Mouse (Mus musculus): ENCODE data around the gene Zbtb16. TPM values are rescaled to one million over a fixed set of nuclear protein-coding genes. Genes with fewer than 3 reads are reported as not detected.
A peak's percentile ranks its signal among the peaks of the same experiment; 100 is the strongest.

Zbtb16 gene
- total RNA-seq, 2 experiments from 2014 or later = 122 to 213 TPM

DNA sequence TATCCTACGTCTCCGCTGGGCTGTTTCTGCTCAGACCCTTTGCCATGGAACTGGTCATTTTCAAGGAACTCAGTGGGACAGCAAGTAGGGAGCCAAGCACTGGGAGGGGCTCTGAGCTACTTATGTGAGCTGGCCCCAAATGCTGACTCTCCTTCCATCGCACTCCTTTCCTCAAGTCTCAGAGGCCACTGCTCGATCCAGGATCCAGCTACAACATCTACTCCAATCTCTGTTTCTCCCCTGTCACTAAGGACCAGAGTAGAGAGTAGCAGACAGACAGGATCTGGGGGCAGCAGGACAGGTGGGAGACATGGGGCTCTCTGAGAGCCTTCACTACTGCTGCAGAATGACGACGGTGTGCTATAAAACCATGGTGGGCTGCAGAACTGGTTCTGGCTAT lies 91.6 kb downstream of the Zbtb16 start:
- DNase-seq = no peak

DNA sequence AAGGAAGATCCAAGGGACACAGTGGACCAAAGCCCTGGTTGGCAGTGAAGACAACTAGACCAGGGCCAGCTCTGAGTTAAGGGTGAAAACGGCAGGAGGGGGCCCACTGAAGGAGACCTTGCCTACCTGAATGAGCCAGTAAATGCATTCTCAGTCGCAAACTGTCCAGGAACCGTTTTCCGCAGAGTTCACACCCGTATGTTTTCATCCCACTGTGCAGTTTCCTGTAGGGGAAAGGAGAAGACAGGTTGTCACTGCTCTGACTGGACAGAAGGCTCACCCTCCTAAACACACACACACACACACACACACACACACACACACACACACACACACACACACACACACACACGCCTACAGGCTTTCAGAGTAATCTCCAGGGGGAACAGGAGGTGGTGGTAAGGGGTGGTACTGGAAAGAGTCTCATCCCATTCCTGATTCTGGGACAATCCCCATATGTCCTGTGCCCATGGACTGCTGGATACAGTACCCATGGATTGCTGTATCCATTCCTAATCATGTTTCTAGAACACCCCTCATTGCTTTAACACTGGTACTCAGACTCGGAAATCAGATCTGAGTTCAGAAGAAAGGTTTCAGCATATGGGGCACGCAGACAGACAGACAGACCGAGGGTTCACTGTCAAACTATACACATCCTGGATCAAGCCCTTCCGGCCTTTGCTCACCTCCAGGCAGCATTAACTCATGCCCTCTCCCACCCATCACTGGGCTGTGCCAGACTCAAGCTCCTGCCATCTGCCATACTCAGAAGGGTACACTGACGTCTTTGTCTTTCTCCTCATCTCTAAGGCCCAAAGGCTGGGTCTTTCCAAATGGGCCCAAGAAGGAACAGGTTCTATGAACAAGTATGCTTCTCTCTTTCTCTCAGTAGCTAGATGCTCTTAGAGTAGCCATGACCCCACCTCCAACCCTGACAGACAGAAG lies 92.4 kb downstream of the Zbtb16 start:
- peak in 1 of 2 experiments; percentile 57 for DNase-seq

DNA sequence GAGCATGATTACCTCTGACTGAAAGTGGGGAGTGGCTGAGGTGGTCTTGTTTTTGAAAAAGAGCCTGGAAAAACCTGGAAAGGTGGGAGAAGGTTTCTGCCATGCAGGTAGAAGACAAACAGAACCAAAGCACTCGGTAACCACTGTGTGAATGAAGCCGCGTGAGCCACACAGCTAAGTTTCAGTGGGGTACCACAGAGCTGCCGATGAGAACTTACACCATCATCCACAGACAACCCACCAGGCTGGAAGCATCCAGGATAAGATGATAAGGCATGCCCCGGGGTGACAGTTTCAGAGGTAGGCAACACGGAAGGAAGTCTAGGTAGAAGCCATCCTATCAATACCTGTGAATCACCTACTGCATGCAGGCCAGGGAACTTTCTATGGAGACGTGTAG lies 93.9 kb downstream of the Zbtb16 start:
- DNase-seq = no peak

DNA sequence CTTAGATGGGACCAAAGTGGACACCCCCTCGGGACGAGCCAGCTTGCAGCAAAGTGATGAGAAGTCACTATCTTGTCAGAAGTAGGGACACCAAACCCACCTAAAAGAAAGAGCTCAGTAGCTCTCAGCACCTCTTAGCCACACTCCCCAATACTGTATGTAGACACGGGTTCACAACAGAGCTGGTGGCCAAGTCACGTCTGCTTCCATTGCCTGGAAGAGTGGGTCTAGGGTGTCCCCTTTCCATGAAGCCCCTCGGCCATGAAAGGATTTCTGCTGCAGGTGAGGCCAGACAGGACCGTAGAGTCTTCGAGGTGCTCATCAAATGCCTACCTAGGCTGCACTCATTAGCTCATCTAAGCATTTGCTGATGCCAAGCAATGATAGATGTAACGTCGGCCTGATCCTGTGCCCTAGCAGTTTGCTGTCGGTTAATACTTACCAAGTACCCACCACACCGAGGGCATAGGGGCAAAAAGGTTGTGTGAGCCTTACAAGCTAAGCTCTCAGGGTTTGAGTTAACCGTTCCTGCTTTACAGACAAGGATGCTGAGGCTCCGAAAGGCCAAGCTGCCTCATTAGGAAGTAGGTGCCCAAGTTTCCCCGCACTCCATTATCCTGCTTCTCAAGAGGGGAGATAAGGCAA lies 94.5 kb downstream of the Zbtb16 start:
- DNase-seq = peak in 1 of 2 experiments; percentile 63

DNA sequence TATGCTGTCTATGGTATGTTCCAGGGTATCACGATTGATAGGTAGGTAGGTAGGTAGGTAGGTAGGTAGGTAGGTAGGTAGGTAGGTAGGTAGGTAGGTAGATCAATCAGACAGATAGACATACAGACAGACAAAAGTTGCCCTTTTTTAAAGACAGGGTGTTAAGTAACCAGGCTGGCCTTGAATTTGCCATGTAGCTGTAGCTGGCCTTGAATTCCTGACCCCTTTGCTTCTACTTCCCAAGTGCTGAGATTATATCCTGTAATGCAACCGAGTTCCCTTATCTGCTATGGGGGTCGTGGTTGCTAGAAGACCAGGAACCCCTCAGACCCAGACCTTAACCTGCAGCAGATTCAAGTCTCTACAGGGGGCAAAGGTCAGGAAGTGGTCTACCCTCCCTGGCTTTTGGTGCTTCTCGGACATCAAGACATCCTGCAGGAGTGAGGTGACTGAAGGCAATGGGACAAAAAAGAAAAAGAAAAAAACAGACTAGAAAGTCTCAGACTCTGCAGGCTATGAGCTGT lies 95.2 kb downstream of the Zbtb16 start:
- DNase-seq = peak in 1 of 2 experiments; percentile 58

DNA sequence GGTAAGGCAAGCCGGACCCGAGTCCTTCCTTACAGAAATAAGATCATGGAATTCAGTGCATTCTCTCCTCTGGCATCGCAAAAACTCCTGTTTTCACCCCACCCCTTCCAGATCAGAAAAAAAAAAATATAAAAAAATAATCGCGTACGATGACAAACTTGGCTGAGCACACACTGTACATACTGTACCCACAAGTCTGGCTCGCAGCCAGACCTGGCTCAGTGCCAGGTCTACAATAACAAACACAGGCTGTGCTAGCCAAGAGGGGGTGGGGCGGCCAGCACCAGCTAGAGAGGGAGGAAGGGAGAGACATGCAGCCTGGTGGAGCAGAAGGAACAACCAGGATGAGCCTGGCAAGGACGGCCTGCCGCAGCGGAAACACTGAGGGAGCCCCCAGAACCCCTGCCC lies 95.9 kb downstream of the Zbtb16 start:
- DNase-seq = peak; percentile 97 to 99

DNA sequence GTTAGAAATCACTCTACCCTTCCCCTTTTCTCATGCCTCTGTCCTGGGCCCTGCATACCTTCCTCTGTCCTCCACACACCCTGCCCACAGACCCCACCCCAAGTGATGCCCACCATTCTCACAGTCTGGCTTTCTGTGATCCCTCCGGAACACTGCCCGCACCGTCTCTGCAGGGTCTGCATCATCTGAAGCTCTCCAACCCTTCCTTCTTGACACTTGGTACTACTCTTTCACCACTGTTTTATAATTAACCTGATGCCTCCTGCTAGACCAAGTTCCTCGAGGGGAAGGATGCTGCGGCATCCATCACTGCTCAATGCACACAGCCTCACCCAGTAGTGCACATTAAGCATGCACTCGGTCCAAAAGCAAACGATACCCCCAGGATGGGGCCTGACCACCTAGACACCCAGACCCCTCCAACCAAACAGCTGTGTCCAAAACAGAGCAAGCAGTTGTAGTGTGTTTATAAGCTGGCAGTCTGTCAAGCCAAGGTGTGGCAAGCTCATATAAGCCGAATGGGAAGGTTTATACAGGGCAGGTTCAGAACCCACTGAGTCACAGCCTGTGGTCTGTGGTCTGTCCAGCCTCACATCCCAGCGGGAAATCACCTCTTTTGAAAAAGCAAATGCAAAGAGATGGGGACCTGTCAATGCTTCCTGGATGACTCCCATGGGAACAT lies 97.1 kb downstream of the Zbtb16 start:
- DNase-seq = peak in 1 of 2 experiments; percentile 75

DNA sequence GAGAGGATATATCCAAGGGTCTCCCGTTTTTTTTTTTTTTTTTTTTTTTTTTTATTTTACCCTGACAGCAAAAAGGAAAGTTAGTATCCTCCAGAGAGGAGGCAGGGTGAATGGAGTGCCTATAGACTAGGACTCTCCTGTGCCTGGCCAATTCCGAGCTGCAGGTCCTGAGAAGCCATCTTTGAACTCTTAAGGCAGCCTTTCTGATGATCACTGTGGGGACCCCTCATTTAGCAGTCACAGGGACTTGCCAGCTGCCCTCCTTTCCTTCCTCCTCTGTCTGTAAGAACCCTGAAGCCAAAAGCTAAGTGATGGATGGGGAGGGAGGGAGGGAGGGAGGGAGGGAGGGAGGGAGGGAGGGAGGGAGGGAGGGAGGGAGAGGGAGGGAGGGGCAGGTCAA lies 98.1 kb downstream of the Zbtb16 start:
- no peak for DNase-seq

DNA sequence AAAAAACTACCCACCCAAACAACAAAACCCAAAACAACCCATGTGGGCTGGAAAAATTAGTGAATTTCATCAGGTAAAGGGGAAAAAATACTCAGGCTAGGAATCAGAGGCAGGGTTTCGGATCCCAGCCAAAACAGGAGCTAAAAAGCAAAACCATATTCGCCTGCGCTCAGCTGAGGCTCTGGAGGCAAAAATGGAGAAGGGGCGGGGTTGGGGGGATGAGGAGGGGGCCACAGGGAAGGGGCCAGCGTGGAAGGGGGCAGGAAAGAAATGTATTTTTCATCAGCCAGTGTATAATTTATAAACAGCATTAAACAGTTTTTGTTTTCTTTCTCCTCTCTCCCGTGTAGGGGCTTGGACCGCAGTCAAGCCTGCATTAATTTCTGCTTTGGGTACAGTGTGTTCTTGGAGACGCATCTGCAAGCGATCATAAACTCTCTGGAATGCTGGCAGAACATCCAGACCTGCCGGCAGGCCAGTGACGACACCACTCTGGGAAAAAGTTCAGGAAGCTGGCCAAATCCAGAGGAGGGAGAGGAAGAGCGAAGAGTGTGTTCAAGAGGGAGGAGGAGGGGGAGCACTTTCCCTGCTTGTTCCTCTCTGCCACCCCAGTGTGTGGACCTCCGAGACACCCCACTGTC lies 98.7 kb downstream of the Zbtb16 start:
- peak; percentile 98 to 99 for DNase-seq

DNA sequence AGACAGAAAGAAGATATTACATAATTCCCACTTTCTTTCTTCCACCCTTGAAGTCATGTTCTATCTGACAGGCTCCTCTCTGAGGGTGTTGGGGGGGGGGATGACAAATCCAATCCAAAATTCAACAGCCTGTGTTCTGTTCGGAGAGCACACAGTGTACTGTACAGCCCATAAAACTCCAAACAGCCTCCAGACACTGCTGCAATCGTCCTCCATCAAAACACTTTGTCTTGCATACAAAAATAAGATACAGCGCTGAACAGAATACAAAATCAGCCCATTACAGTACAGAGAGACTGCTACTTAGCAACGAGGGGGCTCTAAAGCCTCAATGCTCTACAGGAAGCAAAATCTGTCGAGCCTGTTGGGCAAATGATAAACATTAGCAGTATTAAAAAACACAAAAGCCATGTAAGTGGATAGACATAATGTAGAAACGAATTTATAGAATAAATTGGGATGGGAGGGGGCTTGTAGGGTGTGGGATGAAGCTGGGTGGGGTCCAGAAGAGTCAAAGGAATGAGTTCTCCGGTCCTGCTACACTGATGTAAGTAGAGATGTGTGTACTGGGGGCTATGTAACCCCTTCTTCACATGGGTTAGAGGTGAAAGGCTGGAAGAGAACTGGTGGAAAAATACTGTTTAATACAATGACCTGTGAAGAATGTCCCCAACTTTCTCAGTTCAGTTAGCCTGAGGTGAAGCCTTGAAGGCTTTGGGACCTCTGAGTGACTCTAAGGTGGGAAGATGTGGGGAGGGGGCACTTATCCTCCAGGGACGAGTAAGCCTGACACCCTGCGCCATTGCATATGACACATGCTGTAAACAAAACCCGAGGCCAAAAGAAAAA lies 99.4 kb downstream of the Zbtb16 start:
- DNase-seq = peak; percentile 75 to 83

DNA sequence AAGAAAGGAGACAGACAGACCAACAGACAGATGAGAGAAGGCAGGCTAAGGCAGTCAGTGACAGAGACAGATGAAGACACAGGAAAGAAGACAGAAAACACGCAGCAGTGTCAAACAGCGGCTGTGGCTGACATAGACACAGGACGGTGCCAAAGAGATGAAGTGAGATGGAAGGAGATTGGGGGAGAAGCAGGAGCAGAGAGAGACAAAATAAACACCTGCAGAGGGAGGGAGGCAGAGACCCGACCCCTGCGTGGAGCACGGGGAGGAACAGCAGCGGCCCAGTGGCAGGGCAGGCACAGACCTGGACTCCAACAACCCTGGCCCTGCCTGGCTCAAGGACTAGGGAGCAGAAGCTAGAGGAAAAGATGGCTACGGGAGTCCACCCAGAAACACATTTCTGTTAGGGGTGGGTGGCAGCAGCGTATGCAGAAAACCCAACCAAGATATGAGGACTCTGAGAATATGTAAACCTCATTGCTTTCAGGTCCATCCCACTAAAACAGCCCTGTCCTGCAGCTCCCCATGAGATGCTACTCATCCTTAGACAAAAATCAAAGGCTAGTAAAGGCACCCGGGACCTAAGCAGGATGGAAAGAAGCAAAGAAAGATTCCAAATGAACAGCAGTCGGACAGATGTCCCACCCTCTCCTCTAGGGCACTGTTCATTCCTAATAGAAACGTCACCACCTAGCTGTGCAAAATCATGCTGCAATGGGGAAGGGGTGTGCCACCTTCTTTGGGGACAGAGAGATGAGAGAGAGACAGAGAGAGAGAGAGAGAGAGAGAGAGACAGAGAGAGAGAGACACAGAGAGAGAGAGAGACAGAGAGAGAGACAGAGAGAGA lies 100.3 kb downstream of the Zbtb16 start:
- peak; percentile 50 to 73 for DNase-seq

DNA sequence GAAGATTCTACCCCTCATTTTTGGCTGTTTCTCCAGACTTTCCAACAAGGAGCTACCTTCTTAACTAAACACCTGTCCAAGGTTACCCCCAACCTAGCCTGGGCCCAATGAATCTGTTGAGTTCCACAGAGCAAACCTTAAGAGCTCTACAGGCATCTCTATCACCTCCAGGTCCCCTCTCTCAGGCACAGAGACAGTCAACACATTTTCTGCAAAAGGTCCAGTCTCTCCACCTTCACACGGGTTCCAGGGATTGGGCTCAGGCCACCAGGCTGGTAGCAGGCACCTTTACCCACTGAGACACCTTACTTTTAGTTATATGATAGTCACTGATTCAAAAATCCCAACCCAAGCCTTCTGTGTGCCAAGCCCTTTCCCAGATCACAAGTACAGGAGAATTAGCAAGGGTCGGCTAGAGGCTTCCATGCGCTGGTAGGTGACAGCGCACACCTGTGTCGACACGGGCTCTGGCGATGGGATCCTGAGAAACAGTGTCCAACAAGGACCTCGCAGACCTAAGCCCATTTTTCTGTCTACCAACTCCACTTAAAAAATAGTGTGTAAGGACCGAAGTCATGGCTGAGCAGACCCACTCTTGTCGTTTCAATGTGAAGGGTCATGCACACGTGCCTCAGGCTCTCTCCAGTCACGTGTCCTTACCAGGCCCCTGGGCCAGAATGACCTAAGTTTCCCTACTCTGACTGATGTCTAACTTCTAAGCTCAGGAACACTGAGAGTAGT lies 101.1 kb downstream of the Zbtb16 start:
- DNase-seq = peak in 1 of 2 experiments; percentile 65

DNA sequence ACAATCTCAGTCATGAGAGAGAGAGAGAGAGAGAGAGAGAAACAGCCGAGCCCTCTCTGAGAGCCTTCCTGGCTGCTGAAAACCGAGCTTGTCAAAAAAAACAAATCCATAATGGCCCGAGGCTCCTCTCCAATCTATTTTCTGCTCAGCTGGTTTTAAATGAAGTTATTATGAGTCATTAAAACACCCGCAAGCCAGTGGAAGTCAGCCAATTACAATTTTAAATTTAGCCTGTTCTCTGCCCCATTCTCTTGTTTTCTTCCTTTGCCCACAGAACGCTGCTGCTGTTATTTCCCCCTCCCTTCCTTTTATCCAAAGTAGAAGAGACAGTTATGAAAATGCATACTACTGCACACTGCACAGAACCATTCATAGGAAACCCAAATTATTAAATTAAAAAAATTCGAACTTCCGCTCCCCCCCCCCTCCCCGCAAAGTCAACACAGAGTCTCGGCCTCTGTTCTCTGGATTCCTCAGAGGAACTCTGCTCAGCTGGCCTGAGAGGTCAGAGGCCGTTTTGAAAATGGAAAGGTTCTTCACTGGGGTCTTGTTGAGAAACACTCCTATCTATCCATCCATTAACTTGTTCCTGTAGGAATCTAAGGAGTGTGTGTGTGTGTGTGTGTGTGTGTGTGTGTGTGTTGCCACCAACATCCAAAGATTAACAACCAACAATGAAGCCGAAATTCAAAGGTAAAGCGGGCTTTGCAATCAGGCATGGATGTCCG lies 102.0 kb downstream of the Zbtb16 start:
- peak; percentile 87 to 90 for DNase-seq

DNA sequence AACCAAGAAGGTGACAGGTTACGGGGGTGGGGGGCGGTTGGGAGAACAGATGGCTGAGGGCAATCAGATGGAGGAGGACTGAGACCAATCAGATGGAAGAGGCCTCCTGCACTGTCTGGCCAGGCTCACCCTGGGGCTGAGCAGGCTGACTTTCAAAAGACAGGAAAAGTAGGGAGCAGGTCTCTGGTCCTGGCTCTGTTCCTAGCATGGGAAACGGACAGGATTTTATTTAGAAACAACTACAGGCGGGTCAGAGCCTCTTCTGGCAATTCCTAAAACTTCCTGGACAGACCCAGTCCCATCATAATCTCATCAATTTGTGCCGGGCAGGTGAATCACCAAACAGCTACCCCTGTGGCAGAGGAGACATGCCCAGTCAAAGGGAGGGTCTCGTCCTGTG lies 102.9 kb downstream of the Zbtb16 start:
- peak; percentile 69 to 74 for DNase-seq

DNA sequence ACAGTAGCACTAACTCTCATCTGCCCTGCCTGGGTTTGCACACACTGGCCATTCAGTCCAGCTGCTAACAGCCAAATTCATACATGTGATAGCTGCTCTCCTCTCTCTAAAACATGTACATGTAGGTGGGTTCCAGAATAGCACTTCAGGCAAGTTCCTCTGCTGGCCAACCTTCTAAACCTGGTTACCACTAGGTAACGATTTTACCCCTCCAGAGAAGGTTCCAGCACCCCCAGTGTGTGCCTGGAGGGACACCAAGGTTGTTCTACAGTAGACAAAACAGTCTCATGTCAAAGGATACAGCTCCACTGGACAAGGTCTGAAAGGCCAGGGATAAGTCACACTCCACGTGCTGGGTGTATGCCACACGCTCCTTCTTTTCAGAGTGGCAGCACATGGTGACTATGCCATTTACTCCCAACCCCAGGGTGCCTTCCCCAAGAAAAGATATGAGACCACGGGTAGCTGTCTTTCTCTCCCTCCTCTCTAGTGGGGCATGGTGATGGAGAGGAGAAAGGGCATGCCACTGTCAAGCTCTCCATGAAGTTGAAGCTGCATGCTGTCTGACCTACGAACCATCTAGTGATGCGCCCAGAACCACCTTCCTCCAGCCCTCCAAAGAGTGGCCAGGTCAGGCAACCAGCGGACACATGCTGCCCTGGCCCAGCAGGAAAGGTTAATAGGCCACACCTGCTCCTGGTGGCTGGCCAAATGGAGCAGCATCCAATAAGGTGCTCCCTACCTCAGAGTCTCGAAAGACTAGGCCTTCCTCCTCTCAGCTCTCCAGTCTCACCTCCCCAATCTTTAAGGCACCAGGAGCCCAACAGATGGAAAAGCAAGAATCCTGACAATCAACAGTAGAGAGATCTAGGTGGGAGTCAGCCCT lies 104.1 kb downstream of the Zbtb16 start:
- peak in 1 of 2 experiments; percentile 59 for DNase-seq

DNA sequence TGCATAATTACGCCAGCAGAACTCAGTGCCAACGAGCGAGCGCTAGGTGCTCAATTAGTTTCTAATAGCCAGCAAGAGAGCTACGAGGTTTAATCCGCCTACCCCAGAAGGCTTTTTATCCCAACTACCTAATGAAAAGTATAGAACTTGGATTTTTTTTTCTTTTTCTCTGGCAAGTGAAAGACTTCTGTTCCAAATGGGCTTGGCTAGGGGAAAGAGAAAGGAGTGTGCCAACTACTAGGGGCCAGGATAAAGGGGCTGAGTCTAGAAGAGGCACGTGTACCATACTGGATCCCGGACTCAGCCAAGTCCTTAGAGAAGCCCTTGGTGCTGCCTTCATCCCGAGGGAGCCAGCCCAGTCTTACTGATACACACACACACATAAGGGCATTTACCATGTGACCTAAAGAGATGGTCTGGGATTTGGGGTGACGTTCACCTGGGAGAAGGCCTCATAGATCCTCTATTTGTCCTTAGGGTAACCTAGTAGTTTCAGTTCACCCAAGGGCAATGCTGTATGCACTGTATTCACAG lies 105.5 kb downstream of the Zbtb16 start:
- peak in 1 of 2 experiments; percentile 59 for DNase-seq

DNA sequence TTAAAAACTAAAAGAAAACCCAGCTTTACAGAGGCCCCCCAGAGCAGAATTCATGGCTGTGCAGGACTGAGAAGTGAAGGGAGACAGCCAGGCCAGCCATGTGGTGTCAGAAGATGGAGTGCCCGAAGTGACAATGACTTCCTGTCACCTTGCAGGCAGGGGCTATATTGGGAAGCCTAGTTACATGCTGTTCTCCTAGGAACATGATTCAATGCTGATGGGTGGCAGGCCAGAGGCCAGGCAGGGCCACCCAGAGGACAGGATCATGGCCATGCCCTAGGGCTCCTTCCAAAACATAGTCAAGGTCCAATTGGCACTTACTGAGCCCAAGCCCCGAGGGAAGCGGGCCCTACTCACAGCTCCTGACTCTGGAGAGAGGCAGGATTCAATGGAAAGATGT lies 106.6 kb downstream of the Zbtb16 start:
- DNase-seq = peak; percentile 75 to 88

All from heart, adult 18-20 months (tissue).